Mouse (Mus musculus) cerebellum, adult 8-10 months (tissue): ENCODE measurements around the gene Lin7b.
"Not testable (repeated sequence)": the region's sequence is repeated elsewhere in the genome, so short reads cannot be mapped to it uniquely, and the experiment has no call there.

Source experiments
- DNase-seq: peaks from one replicate; pipeline ENCODE4 v3.0.0; 2022

The Lin7b gene

GRCm38 (mm10) chr7:45395578-45396336 lies 25.4 kb upstream of the Lin7b start, which contains the start of gene Snrnp70:
Snrnp70 (minus strand) TSS chr7:45395742.
- DNase-seq: peak; percentile 100

- DNase-seq: no peak
Measured at GRCm38 (mm10) chr7:45395129-45395541, 24.8 kb upstream of the Lin7b start.

GRCm38 (mm10) chr7:45386077-45386476 lies 15.7 kb upstream of the Lin7b start:
- no peak for DNase-seq

GRCm38 (mm10) chr7:45376057-45376456 lies 5.7 kb upstream of the Lin7b start:
- no peak for DNase-seq

GRCm38 (mm10) chr7:45374620-45375019 lies 4.2 kb upstream of the Lin7b start:
- no peak for DNase-seq

GRCm38 (mm10) chr7:45372371-45372770 lies 2.0 kb upstream of the Lin7b start:
- no peak for DNase-seq

GRCm38 (mm10) chr7:45369836-45370474 lies 428 bp downstream of the Lin7b start:
- peak; percentile 45 for DNase-seq

- peak; percentile 43 for DNase-seq
Measured at GRCm38 (mm10) chr7:45369022-45369745, 1.2 kb downstream of the Lin7b start.

- peak; percentile 40 for DNase-seq
Measured at GRCm38 (mm10) chr7:45368178-45368577, 2.2 kb downstream of the Lin7b start.

- DNase-seq: peak; percentile 99
Measured at GRCm38 (mm10) chr7:45367020-45367880, 3.1 kb downstream of the Lin7b start.

GRCm38 (mm10) chr7:45366652-45367019 lies 3.7 kb downstream of the Lin7b start, which contains the start of gene Ppfia3:
Ppfia3 (minus strand) TSS chr7:45367019.
- no peak for DNase-seq

GRCm38 (mm10) chr7:45365742-45366651 lies 4.4 kb downstream of the Lin7b start:
- peak; percentile 65 for DNase-seq

GRCm38 (mm10) chr7:45363983-45364382 lies 6.4 kb downstream of the Lin7b start:
- DNase-seq: no peak

GRCm38 (mm10) chr7:45362801-45363200 lies 7.6 kb downstream of the Lin7b start:
- DNase-seq: peak; percentile 78

GRCm38 (mm10) chr7:45361243-45361804 lies 9.1 kb downstream of the Lin7b start:
- peak; percentile 87 for DNase-seq

GRCm38 (mm10) chr7:45360404-45361125 lies 9.8 kb downstream of the Lin7b start:
- DNase-seq: peak; percentile 54

GRCm38 (mm10) chr7:45359081-45359480 lies 11.3 kb downstream of the Lin7b start:
- DNase-seq: not testable (repeated sequence)

GRCm38 (mm10) chr7:45356087-45356486 lies 14.3 kb downstream of the Lin7b start:
- no peak for DNase-seq

GRCm38 (mm10) chr7:45355318-45356020 lies 14.9 kb downstream of the Lin7b start:
- DNase-seq: no peak

- no peak for DNase-seq
Measured at GRCm38 (mm10) chr7:45353041-45353440, 17.3 kb downstream of the Lin7b start.
